Mouse (Mus musculus): Measurements from ENCODE around the gene Slc8a3.

The Slc8a3 gene

DNA sequence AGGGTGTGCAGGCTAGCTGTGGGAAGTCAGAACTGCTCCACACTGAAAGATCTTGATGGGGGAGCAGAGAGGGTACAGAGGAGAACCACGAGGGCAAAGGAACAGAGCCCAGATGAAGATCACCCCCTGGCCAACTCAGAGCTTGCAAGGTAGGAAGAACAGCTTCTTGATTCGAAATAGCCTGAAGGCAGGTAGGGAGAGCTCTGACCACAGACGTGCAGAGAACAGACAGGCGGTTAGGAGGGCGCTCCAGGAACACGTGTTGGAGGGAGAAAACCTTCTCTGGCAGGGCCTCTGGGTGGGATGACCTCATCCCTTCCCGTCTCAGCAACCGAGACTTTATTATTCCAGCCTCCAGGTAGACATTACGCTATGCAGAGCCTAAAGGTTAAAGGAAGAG is 157.7 kb downstream of the Slc8a3 start:
- no peak for DNase-seq

DNA sequence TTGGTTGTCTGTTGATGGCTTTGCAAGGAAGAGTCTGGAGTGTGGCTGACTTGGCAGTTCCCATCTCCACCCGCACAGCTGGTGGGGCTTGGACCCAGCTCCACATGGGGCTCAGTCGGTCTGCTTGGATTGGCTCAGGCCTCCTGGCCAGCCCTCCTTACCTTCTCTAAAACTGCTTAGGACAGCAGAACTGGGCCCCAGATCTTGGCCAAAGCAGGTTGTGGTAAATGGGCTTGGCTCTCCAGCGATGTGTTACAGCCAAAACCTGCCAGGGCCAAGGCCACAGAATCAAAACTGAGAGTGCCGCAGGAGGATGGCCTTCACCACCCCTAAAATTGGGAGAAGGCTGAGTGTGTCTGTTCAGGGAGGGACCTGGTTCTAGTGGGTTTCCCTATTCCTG is 159.1 kb downstream of the Slc8a3 start:
- DNase-seq: no peak

DNA sequence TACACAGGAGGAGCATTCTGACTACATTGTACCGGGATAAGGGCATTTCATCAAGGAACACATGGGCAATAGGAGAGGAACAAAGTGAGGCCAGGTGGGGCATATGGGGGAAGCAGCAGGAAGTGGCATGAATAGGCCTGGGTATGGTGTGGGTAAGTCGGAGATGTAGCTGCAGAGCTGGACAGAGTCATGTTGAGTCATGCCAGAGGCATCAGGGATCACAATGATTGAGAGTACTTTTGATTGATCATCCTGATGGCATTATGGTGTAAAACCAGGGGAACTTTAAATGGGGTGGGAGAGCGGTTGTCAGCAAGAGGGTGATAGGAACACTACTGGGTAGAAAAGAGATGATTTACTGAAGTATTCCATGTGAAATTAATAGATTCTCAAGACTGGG is 160.0 kb downstream of the Slc8a3 start:
- DNase-seq: no peak

DNA sequence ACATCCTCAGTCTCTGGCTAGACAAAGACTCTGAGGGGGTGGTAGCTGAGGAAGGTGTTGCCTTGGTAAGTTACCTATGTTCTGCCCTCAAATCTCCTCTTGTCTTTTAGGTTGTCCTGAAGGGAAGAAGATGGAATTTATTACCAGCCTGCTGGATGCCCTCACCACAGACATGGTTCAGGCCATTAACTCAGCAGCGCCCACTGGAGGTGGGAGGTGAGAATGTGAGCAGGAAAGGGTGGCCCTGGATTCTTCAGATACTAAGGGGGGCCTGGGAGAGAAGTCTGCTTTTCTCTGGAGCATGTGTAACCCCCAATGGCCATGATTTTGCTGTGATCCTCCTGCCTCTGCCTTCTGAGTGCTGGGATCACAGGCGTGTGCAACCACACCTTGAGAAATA is 162.9 kb downstream of the Slc8a3 start:
- DNase-seq: no peak

DNA sequence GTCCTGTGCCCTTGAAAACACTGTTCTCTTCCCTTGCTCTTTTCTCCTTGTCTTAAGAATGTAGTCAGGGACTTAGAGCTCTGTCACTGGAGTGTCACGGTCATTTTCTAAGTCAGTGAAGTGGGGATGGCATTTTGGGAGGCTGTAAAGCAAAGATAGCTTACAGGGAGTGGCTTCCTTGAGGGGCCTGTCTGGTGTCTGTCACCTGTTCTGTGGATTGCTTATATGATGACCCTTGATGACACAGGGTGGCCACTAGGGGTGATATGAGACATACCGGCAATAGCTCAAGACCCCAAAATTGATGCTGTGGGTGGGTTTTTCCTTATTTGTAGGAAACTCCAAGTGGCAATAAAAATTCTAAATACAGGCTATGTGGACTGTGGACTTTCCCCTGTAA is 164.5 kb downstream of the Slc8a3 start:
- DNase-seq: no peak

DNA sequence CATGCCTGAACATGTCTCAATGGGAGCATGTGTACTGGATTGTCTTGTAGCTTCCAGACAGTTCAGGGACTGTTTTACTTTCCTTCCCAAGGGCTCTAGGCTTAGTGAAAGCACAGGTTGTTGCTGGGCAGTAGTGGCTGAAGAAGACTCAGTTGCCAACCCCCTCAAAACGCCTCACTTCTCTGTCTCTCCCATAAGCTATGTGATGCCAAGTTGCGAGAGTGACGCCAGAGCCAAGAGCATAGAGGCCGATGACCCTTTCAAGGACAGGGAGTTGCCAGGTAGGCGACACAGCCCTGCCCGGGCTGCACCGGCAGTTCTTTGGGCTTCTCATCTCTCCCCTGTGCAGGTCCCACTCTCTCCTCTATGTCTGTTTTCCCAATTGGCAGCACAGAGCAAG is 164.9 kb downstream of the Slc8a3 start:
- DNase-seq: no peak

DNA sequence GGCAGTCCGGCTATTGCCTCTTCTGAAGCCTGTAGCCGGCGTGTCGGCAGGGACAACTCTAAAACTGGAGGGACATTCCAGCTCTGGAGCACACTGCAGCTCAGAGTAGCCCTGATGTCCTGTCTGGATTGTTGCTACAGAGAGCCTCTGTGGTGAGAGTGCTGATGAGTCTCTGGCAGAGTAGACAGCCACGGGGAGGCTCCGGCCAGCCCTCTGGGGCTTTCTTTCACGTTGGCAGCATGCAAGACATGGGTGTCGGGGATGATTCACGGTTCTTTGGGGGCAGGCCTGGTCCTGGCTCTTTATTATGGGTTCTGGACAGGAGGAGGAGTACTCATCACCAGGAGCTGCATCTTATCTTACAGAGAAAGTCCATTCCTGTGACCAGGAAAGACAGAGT is 165.8 kb downstream of the Slc8a3 start:
- no peak for DNase-seq

DNA sequence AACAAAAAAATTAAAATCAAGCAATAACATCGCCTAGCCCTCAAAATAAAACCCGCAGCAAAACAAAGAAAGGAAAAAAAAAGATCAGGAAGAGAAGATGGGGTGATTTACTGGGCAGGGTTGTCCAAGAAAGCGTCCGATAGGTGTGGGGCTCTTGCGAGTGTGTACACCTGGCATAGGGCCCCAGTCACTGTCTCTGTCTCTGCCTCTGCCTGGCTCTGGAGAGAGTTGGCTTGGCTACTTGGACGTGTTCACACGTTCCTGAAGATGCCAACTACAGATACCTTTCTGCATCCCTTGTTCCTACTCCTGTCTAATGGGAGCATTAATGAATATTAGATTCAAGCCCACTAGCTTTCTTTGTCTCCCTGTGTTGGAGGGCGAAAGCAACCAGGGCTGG is 166.4 kb downstream of the Slc8a3 start:
- no peak for DNase-seq

DNA sequence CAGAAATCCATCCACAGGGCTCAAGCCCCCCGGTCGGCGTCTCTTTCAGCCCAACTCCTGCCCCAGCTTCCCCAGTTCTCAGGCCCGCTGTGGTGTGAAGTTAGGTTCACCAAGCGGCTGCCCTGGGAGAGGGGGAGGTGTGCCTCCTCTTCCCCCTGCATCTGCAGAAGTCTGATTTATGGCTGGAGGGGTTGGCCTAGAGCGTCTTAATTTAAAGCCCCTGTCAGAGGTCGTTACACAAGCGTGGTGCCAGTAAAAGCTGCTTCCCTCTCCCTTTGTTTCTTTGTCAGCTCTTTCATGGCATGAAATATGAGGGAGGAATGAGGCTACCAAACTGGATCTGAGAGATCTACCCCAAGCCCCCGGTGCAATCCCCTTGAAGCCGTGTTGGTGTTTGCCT is 166.9 kb downstream of the Slc8a3 start:
- no peak for DNase-seq

DNA sequence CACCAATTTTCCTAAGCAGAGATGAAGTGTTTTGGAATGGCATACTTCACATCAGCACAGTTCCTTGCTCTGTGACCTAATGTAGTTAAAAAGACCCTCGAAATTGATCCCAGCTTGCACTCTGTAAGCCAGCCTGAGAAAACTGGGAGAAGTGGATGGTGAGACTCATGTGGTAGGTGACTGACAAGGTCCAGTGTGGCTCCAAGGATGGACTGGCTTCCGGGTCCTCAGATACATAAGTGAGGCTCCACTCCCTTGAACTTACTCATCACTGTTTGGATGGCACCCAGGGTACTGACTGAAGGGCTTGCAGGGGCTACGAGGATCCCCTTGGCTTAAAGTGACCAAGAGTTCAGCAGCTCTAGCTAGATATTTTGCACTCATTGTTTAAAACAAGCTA is 169.4 kb downstream of the Slc8a3 start:
- DNase-seq: no peak

DNA sequence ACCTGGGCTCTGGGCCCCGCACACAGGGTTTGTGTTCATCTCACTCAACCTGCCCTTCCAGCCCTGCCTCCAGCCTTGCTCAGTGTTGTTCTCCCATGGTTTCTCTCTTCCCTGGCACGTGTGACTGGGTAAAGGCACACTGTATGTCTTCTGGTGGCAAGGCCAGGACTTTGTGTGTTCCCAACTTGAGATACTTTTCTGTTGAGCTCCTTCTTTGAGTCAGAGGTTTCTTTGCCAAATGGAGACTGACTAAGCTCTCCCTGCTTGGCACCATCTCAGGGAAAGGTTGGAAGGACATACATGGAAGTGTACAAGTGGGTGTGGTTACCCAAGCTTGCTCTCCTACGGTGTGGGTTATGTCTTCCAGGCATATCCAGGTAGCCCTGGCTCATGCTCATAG is 169.8 kb downstream of the Slc8a3 start:
- no peak for DNase-seq

DNA sequence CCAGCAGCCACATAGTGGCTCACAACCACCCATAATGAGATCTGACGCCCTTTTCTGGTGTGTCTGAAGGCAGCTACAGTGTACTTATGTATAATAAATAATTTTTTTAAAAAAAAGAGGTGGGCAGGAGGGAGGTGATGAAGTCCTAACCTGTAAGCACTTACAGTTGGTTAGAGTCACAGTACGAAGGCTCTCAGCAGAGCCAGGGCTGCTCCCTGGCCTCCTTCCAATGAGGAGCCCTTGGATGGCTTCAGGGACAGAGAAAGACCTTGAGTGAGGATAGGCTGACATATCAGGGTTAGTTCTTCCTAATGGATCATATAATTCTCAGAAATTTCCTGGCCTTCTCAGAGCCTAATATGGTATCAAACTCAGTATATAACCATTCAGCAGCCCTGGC is 171.7 kb downstream of the Slc8a3 start:
- DNase-seq: no peak

DNA sequence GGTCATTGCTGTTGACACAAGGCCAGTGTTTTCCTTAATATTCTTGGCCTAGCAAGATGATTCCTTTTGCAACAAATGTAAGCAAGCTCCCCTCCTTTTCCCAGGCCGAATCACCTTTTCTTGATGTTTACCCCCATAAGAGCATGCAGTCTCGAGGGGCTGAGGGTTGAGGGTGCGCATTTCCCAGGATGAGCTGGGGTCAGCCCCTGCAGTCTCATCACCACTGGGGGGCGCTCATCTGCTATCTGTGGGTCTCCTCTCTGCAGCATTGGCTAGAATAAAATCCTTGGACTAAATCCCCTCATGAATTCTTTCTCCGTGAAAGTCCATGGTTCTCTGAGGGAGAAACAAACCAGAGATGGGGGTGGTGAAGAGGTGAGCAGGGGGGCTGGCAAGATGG is 172.1 kb downstream of the Slc8a3 start:
- no peak for DNase-seq

DNA sequence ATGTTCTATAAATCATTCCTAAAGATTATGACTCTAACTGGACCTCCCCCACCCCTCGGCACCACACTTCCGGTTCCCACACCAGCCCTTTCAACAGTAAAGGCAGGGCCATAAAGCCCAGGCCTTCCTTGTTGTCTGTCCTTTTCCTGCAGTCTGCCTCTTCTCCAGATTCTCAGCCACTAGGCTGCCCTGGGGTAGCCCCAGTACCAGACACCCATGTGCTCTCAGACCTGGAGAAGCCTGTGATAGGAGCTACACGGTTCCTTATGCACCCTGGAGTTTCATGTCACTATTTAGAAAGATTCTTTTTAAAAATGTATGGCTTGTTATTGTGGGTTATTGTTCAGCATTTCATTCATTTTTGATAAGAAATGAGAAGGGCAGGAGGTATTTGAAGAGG is 172.6 kb downstream of the Slc8a3 start:
- no peak for DNase-seq

DNA sequence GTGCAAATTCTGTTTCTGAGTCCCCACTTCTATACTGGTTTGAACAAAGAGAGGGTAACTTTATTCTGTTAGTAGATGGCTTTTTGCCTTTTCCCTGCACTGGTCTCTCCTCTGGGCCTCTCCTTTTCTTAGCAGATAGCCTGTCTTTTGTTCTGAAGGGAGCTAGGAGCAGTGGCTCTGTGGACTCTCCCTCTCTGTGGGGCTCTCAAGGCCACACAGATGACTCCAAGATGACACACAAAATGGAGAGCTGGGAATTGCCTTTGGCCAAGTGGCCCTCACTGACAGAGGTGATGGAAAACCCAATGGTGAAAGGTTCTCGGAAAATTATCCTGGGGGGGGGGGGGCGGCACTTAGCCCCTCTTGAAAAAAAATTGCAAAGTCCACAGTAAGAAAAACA is 173.0 kb downstream of the Slc8a3 start:
- no peak for DNase-seq

DNA sequence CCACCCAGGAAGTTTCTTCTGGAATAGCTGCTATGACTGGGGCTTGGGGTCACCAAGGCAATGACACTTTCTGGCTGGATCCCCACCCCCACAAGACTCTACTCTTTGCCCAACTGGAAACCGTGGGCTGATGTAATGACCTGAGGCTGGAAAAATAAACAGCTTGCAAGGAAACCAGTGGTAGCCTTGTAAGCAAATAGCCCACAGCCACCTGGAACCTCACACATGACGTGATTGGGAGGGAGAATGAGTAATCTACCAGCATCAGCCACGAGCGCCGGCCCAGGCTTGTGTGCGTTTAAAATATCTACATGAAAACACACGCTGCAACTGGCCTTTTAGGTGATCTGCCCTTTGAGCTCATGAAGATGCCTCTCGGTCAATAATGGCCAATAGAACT is 176.1 kb downstream of the Slc8a3 start:
- no peak for DNase-seq

DNA sequence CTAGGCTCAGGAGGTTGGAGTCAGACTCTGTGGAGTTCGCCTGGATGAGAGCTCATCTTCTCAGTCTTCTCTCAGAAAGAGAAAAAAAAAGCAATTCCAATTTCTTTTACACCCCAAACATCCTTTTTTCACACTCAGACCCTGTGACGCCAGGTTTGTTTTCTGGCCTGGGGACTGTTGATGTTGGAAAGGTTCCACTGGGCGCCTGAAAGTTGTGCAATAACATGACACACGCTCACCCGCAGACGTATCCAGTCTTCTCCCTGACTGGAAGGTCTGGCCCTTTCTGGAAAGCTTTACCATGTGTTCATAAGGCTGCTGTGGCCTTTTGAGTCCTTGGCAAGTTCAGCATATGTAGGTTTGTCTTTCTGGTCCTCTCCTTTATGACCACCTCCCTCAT is 177.3 kb downstream of the Slc8a3 start:
- DNase-seq: no peak

DNA sequence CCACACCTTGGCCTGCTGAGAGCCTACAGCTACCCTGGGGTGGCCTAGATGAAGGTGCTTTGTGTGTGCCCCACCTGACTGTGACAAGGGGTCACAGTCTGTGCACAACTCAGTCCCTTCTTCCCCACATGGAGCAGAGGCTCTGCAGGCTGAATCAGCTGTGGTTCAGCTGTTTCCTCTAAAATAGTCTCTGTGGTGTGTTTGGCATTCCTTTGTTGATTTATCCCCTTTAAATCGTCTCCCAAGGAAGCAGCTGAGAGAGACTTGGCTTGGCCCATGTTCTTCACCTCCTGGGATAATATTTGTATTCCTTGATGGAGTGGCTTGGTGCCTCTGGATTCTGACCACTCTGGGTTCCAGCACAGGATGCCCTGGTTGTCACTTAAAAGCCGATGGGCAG is 180.9 kb downstream of the Slc8a3 start:
- DNase-seq: no peak

DNA sequence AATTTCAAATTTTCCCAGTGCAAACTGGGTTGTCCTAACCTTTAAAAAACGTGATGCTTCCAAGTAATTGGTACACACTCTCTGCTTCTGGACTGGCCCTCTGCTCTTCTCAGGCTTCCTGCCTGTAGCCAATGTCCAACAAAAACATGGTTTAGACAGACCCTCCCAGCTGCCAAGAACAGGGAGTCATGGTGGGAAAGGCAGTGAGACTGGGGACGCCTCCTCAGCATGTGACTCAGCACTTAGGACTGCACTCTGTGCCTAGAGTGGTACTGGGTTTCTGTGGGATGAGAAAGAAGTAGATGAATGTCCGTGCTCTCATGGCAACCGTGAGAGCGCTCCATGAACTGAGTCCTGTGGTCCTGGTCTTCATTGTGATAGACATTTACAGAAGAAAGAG is 182.1 kb downstream of the Slc8a3 start:
- no peak for DNase-seq

DNA sequence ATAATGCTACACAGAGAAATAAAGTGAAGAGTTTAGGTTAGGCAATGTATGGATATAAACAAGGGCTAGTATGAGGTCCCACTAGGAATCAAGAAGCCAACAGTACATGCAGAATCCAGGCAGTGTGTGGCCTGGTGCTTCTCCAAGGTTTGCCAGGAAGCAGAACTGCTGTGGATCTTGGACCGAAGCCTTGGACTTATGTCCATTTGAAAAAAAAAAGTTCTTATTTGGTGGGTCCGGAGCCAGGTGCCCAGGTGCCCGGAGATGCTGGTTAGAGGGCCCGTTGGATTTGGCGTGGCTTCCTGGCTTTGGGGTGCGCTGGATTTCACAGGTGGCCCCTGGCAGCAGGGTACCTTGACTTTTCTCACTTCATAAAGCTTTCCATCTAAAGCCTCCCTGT is 185.0 kb downstream of the Slc8a3 start:
- DNase-seq: no peak

Measured in kidney, adult 8-10 months (tissue).